Mouse (Mus musculus): ENCODE results near the gene Sgpp2. TPM values are rescaled to one million over a fixed set of nuclear protein-coding genes. Genes with fewer than 3 reads are reported as not detected.

Sgpp2 gene
- polyA plus RNA-seq, 1 experiment from 2014 or later = 2.6 TPM

GRCm38 (mm10) chr1:78349219-78349618 is 39.1 kb downstream of the Sgpp2 start:
- H3K27ac ChIP-seq (replicated peaks; ENCODE audit: low read depth, low read length) = no peak overlapping the region
- no peak overlapping the region for H3K4me2 ChIP-seq (ENCODE audit: low read depth, low read length)
- DNase-seq (ENCODE audit: low spot score) (no peak), ATAC-seq (ENCODE audit: low read depth) (no peak)
- no peaks in the 10 kb centered on the region for H3K36me3 ChIP-seq (ENCODE audit: control insufficient read depth, insufficient read depth, low read length)
- 87% methylated on average over 1 of the region's 1 CpGs for WGBS
- no peak overlapping the region for H3K9ac ChIP-seq (ENCODE audit: low read depth, low read length)
- peaks cover 7% of the 10 kb centered on the region; the same call in 1 of the 2 replicates for H3K4me1 ChIP-seq (ENCODE audit: control insufficient read depth, insufficient read depth, low read length)
- no peaks in the 10 kb centered on the region for H3K27me3 ChIP-seq (replicated peaks; ENCODE audit: control insufficient read depth, insufficient read depth, low read length)
- H3K4me3 ChIP-seq (ENCODE audit: low read depth, low read length) = no peak overlapping the region
- H3K9me3 ChIP-seq (ENCODE audit: control insufficient read depth, low read length) = no peaks in the 10 kb centered on the region

- H3K4me3 ChIP-seq (ENCODE audit: low read depth, low read length) = no peak overlapping the region
- 89% methylated on average over 1 of the region's 1 CpGs for WGBS
Observed at GRCm38 (mm10) chr1:78353254-78353653, 43.1 kb downstream of the Sgpp2 start.

GRCm38 (mm10) chr1:78355123-78355522 is 45.0 kb downstream of the Sgpp2 start:
- H3K4me1 ChIP-seq (ENCODE audit: control insufficient read depth, insufficient read depth, low read length) = peaks cover 7% of the 10 kb centered on the region; the same call in 1 of the 2 replicates
- no peaks in the 10 kb centered on the region for H3K36me3 ChIP-seq (ENCODE audit: control insufficient read depth, insufficient read depth, low read length)
- no peak overlapping the region for H3K27ac ChIP-seq (replicated peaks; ENCODE audit: low read depth, low read length)
- no peak overlapping the region for H3K9ac ChIP-seq (ENCODE audit: low read depth, low read length)
- no peak for ATAC-seq (ENCODE audit: low read depth)
- no peak overlapping the region for H3K4me2 ChIP-seq (ENCODE audit: low read depth, low read length)
- no peak overlapping the region for H3K4me3 ChIP-seq (ENCODE audit: low read depth, low read length)
- H3K27me3 ChIP-seq (replicated peaks; ENCODE audit: control insufficient read depth, insufficient read depth, low read length) = no peaks in the 10 kb centered on the region
- DNase-seq (ENCODE audit: low spot score) = no peak
- 43% methylated on average over 4 of the region's 4 CpGs for WGBS
- no peaks in the 10 kb centered on the region for H3K9me3 ChIP-seq (ENCODE audit: control insufficient read depth, low read length)

More at GRCm38 (mm10) chr1:78353254-78353653, 43.1 kb downstream of the Sgpp2 start:
- no peaks in the 10 kb centered on the region for H3K36me3 ChIP-seq (ENCODE audit: control insufficient read depth, insufficient read depth, low read length)
- H3K27ac ChIP-seq (replicated peaks; ENCODE audit: low read depth, low read length) = no peak overlapping the region
- H3K4me2 ChIP-seq (ENCODE audit: low read depth, low read length) = no peak overlapping the region
- no peak overlapping the region for H3K9ac ChIP-seq (ENCODE audit: low read depth, low read length)
- ATAC-seq (ENCODE audit: low read depth) (no peak), DNase-seq (ENCODE audit: low spot score) (no peak)
- peaks cover 7% of the 10 kb centered on the region; the same call in 1 of the 2 replicates for H3K4me1 ChIP-seq (ENCODE audit: control insufficient read depth, insufficient read depth, low read length)
- H3K9me3 ChIP-seq (ENCODE audit: control insufficient read depth, low read length) = no peaks in the 10 kb centered on the region
- no peaks in the 10 kb centered on the region for H3K27me3 ChIP-seq (replicated peaks; ENCODE audit: control insufficient read depth, insufficient read depth, low read length)

- no peak overlapping the region for H3K4me2 ChIP-seq (ENCODE audit: low read depth, low read length)
- no peak overlapping the region for H3K4me3 ChIP-seq (ENCODE audit: low read depth, low read length)
- H3K9ac ChIP-seq (ENCODE audit: low read depth, low read length) = no peak overlapping the region
- H3K9me3 ChIP-seq (ENCODE audit: control insufficient read depth, low read length) = no peaks in the 10 kb centered on the region
- ATAC-seq (ENCODE audit: low read depth) = no peak
- H3K27me3 ChIP-seq (replicated peaks; ENCODE audit: control insufficient read depth, insufficient read depth, low read length) = no peaks in the 10 kb centered on the region
- WGBS = 58% methylated on average over 4 of the region's 4 CpGs
- no peaks in the 10 kb centered on the region for H3K36me3 ChIP-seq (ENCODE audit: control insufficient read depth, insufficient read depth, low read length)
- DNase-seq (ENCODE audit: low spot score) = no peak
- no peak overlapping the region for H3K27ac ChIP-seq (replicated peaks; ENCODE audit: low read depth, low read length)
- H3K4me1 ChIP-seq (ENCODE audit: control insufficient read depth, insufficient read depth, low read length) = no peaks in the 10 kb centered on the region
Observed at GRCm38 (mm10) chr1:78357415-78357814, 47.3 kb downstream of the Sgpp2 start.

GRCm38 (mm10) chr1:78357868-78358267 is 47.7 kb downstream of the Sgpp2 start:
- H3K9ac ChIP-seq (ENCODE audit: low read depth, low read length) = no peak overlapping the region
- 56% methylated on average over 1 of the region's 1 CpGs for WGBS
- no peak overlapping the region for H3K4me2 ChIP-seq (ENCODE audit: low read depth, low read length)
- no peak for DNase-seq (ENCODE audit: low spot score)
- no peaks in the 10 kb centered on the region for H3K4me1 ChIP-seq (ENCODE audit: control insufficient read depth, insufficient read depth, low read length)
- no peak overlapping the region for H3K27ac ChIP-seq (replicated peaks; ENCODE audit: low read depth, low read length)
- H3K27me3 ChIP-seq (replicated peaks; ENCODE audit: control insufficient read depth, insufficient read depth, low read length) = no peaks in the 10 kb centered on the region
- ATAC-seq (ENCODE audit: low read depth) = no peak
- no peak overlapping the region for H3K4me3 ChIP-seq (ENCODE audit: low read depth, low read length)
- no peaks in the 10 kb centered on the region for H3K36me3 ChIP-seq (ENCODE audit: control insufficient read depth, insufficient read depth, low read length)
- no peaks in the 10 kb centered on the region for H3K9me3 ChIP-seq (ENCODE audit: control insufficient read depth, low read length)

GRCm38 (mm10) chr1:78363965-78364889 is 54.1 kb downstream of the Sgpp2 start:
- Histone ChIP-seq H3K9ac (ENCODE audit: low read depth, low read length) (no peak overlapping the region), H3K27me3 (replicated peaks; ENCODE audit: control insufficient read depth, insufficient read depth, low read length) (no peaks in the 10 kb centered on the region), H3K36me3 (ENCODE audit: control insufficient read depth, insufficient read depth, low read length) (no peaks in the 10 kb centered on the region), H3K4me1 (ENCODE audit: control insufficient read depth, insufficient read depth, low read length) (no peaks in the 10 kb centered on the region), H3K9me3 (ENCODE audit: control insufficient read depth, low read length) (no peaks in the 10 kb centered on the region), H3K4me3 (ENCODE audit: low read depth, low read length) (no peak overlapping the region), H3K4me2 (ENCODE audit: low read depth, low read length) (no peak overlapping the region), H3K27ac (replicated peaks; ENCODE audit: low read depth, low read length) (no peak overlapping the region)
- DNase-seq (ENCODE audit: low spot score) (peak; percentile 37), ATAC-seq (ENCODE audit: low read depth) (peak; percentile 77)
- WGBS = 62% methylated on average over 13 of the region's 13 CpGs

- ATAC-seq (ENCODE audit: low read depth) = no peak
- peak; percentile 24 for DNase-seq (ENCODE audit: low spot score)
- Histone ChIP-seq H3K36me3 (ENCODE audit: control insufficient read depth, insufficient read depth, low read length) (no peaks in the 10 kb centered on the region), H3K4me1 (ENCODE audit: control insufficient read depth, insufficient read depth, low read length) (peaks cover 17% of the 10 kb centered on the region; the same call in 1 of the 2 replicates), H3K27ac (replicated peaks; ENCODE audit: low read depth, low read length) (no peak overlapping the region), H3K9me3 (ENCODE audit: control insufficient read depth, low read length) (0 out of 2 replicates have a peak, but pooled peaks cover 4% of the 10 kb centered on the region), H3K4me3 (ENCODE audit: low read depth, low read length) (no peak overlapping the region), H3K27me3 (replicated peaks; ENCODE audit: control insufficient read depth, insufficient read depth, low read length) (no peaks in the 10 kb centered on the region), H3K9ac (ENCODE audit: low read depth, low read length) (no peak overlapping the region), H3K4me2 (ENCODE audit: low read depth, low read length) (no peak overlapping the region)
- 40% methylated on average over 5 of the region's 5 CpGs for WGBS
Observed at GRCm38 (mm10) chr1:78367806-78368205, 57.7 kb downstream of the Sgpp2 start.

- Histone ChIP-seq H3K9me3 (ENCODE audit: control insufficient read depth, low read length) (0 out of 2 replicates have a peak, but pooled peaks cover 4% of the 10 kb centered on the region), H3K4me2 (ENCODE audit: low read depth, low read length) (no peak overlapping the region), H3K27ac (replicated peaks; ENCODE audit: low read depth, low read length) (no peak overlapping the region), H3K4me3 (ENCODE audit: low read depth, low read length) (no peak overlapping the region), H3K4me1 (ENCODE audit: control insufficient read depth, insufficient read depth, low read length) (peaks cover 17% of the 10 kb centered on the region; the same call in 1 of the 2 replicates), H3K27me3 (replicated peaks; ENCODE audit: control insufficient read depth, insufficient read depth, low read length) (no peaks in the 10 kb centered on the region), H3K36me3 (ENCODE audit: control insufficient read depth, insufficient read depth, low read length) (no peaks in the 10 kb centered on the region), H3K9ac (ENCODE audit: low read depth, low read length) (no peak overlapping the region)
- 40% methylated on average over 6 of the region's 6 CpGs for WGBS
- DNase-seq (ENCODE audit: low spot score) (no peak), ATAC-seq (ENCODE audit: low read depth) (no peak)
Observed at GRCm38 (mm10) chr1:78370121-78370520, 60.0 kb downstream of the Sgpp2 start.

All from embryonic facial prominence, embryonic 14.5 days (tissue).